Mouse (Mus musculus) embryonic fibroblast, embryonic 13.5 days (primary cell): ENCODE measurements around the gene Myh10.

Experiments
- CTCF ChIP-seq: IDR thresholded peaks from 2 replicates; pipeline ENCODE4 v1.5.1; 2011; ENCODE audit warnings: mild to moderate bottlenecking, control low read depth, low read length, moderate library complexity, borderline replicate concordance; ENCODE audit not compliant: insufficient read depth
- POLR2A ChIP-seq: IDR thresholded peaks from 2 replicates; pipeline ENCODE4 v1.6.1; 2011; ENCODE audit warnings: low read depth, mild to moderate bottlenecking, control low read depth, low read length, moderate library complexity

DNA sequence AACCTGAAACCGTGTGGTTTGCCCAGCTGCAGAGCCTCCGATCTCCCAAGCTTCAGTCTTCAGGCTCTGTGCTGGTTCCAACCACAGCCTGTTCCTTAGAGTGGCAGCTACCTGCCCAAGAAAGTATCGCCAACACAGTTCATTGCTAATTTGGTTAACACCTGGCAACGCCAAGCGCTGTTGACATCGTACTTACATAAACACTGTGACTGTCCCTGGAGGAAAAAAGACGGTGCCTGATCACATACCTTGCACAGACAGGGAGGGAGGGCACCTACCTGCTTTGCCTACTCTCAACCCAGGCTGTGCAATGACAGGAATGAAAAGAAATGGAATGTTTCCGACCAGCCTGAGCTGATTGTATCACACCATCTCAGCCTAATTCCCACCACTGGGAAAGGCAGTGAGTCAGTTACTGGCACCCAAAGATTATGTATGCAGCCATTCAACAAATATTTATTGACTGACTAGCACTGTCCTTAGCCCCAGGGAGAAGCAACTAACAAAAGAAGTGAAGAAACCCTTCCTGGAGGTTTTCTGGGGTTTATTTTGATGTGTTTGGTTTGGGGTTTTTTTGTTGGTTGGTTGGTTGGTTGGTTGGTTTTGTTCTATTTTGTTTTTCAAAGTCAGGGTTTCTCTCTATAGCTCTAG, 168.7 kb downstream of the Myh10 start:
- TF ChIP-seq CTCF (no peak), POLR2A (no peak)
